Mouse (Mus musculus): ENCODE measurements around the gene Thsd4. TPM values are rescaled to one million over a fixed set of nuclear protein-coding genes. Genes with fewer than 3 reads are reported as not detected.

Thsd4 gene
- polyA plus RNA-seq, 1 experiment from 2014 or later = 34.9 TPM

- no peak for DNase-seq (ENCODE audit: low spot score)
- H3K4me1 ChIP-seq (replicated peaks; ENCODE audit: control insufficient read depth, insufficient read depth, low read length) = no peaks in the 10 kb centered on the region
- H3K9ac ChIP-seq (ENCODE audit: low read length) = no peak overlapping the region
- no peak overlapping the region for H3K4me3 ChIP-seq (ENCODE audit: low read depth, low read length)
- no peak overlapping the region for H3K4me2 ChIP-seq (ENCODE audit: low read length)
- no peaks in the 10 kb centered on the region for H3K27me3 ChIP-seq (replicated peaks; ENCODE audit: control insufficient read depth, insufficient read depth, low read length)
- no peak for ATAC-seq (replicated peaks; ENCODE audit: low FRiP score, low TSS enrichment, low read depth)
- H3K9me3 ChIP-seq (ENCODE audit: control insufficient read depth, low read length) = no peaks in the 10 kb centered on the region
- WGBS = 72% methylated on average over 4 of the region's 4 CpGs
- H3K27ac ChIP-seq (ENCODE audit: low read depth) = no peak overlapping the region
- H3K36me3 ChIP-seq (ENCODE audit: control insufficient read depth, insufficient read depth, low read length) = no peaks in the 10 kb centered on the region
Observed at GRCm38 (mm10) chr9:60063191-60063720, 458.6 kb downstream of the Thsd4 start.

- Histone ChIP-seq H3K4me3 (ENCODE audit: low read depth, low read length) (no peak overlapping the region), H3K9me3 (ENCODE audit: control insufficient read depth, low read length) (no peaks in the 10 kb centered on the region), H3K4me1 (replicated peaks; ENCODE audit: control insufficient read depth, insufficient read depth, low read length) (no peaks in the 10 kb centered on the region), H3K36me3 (ENCODE audit: control insufficient read depth, insufficient read depth, low read length) (no peaks in the 10 kb centered on the region), H3K4me2 (ENCODE audit: low read length) (no peak overlapping the region), H3K9ac (ENCODE audit: low read length) (no peak overlapping the region), H3K27ac (ENCODE audit: low read depth) (no peak overlapping the region), H3K27me3 (replicated peaks; ENCODE audit: control insufficient read depth, insufficient read depth, low read length) (no peaks in the 10 kb centered on the region)
- ATAC-seq (replicated peaks; ENCODE audit: low FRiP score, low TSS enrichment, low read depth) (no peak), DNase-seq (ENCODE audit: low spot score) (no peak)
- WGBS = 63% methylated on average over 5 of the region's 5 CpGs
Observed at GRCm38 (mm10) chr9:60056131-60056530, 465.7 kb downstream of the Thsd4 start.

GRCm38 (mm10) chr9:60054951-60055350 lies 466.9 kb downstream of the Thsd4 start:
- Histone ChIP-seq H3K4me2 (ENCODE audit: low read length) (no peak overlapping the region), H3K4me3 (ENCODE audit: low read depth, low read length) (no peak overlapping the region), H3K9ac (ENCODE audit: low read length) (no peak overlapping the region), H3K9me3 (ENCODE audit: control insufficient read depth, low read length) (no peaks in the 10 kb centered on the region), H3K4me1 (replicated peaks; ENCODE audit: control insufficient read depth, insufficient read depth, low read length) (no peaks in the 10 kb centered on the region), H3K27ac (ENCODE audit: low read depth) (no peak overlapping the region), H3K27me3 (replicated peaks; ENCODE audit: control insufficient read depth, insufficient read depth, low read length) (no peaks in the 10 kb centered on the region), H3K36me3 (ENCODE audit: control insufficient read depth, insufficient read depth, low read length) (no peaks in the 10 kb centered on the region)
- DNase-seq (ENCODE audit: low spot score) = no peak
- no peak for ATAC-seq (replicated peaks; ENCODE audit: low FRiP score, low TSS enrichment, low read depth)
- 73% methylated on average over 5 of the region's 5 CpGs for WGBS

- Histone ChIP-seq H3K27me3 (replicated peaks; ENCODE audit: control insufficient read depth, insufficient read depth, low read length) (no peaks in the 10 kb centered on the region), H3K27ac (ENCODE audit: low read depth) (no peak overlapping the region), H3K4me1 (replicated peaks; ENCODE audit: control insufficient read depth, insufficient read depth, low read length) (no peaks in the 10 kb centered on the region), H3K36me3 (ENCODE audit: control insufficient read depth, insufficient read depth, low read length) (no peaks in the 10 kb centered on the region), H3K9ac (ENCODE audit: low read length) (no peak overlapping the region), H3K4me2 (ENCODE audit: low read length) (no peak overlapping the region), H3K4me3 (ENCODE audit: low read depth, low read length) (no peak overlapping the region), H3K9me3 (ENCODE audit: control insufficient read depth, low read length) (no peaks in the 10 kb centered on the region)
- DNase-seq (ENCODE audit: low spot score) (no peak), ATAC-seq (replicated peaks; ENCODE audit: low FRiP score, low TSS enrichment, low read depth) (no peak)
- WGBS = 92% methylated on average over 5 of the region's 5 CpGs
Observed at GRCm38 (mm10) chr9:60053117-60053516, 468.7 kb downstream of the Thsd4 start.

- WGBS = 74% methylated on average over 4 of the region's 4 CpGs
Observed at GRCm38 (mm10) chr9:60052415-60052814, 469.4 kb downstream of the Thsd4 start.

GRCm38 (mm10) chr9:60043175-60043574 lies 478.7 kb downstream of the Thsd4 start:
- H3K36me3 ChIP-seq (ENCODE audit: control insufficient read depth, insufficient read depth, low read length) = no peaks in the 10 kb centered on the region
- DNase-seq (ENCODE audit: low spot score) (no peak), ATAC-seq (replicated peaks; ENCODE audit: low FRiP score, low TSS enrichment, low read depth) (no peak)
- no peak overlapping the region for H3K27ac ChIP-seq (ENCODE audit: low read depth)
- peaks cover 5% of the 10 kb centered on the region; the same call in 1 of the 2 replicates for H3K9me3 ChIP-seq (ENCODE audit: control insufficient read depth, low read length)
- 85% methylated on average over 1 of the region's 1 CpGs for WGBS
- H3K9ac ChIP-seq (ENCODE audit: low read length) = no peak overlapping the region
- H3K4me1 ChIP-seq (replicated peaks; ENCODE audit: control insufficient read depth, insufficient read depth, low read length) = no peaks in the 10 kb centered on the region; the same call in 1 of the 2 replicates
- no peak overlapping the region for H3K4me3 ChIP-seq (ENCODE audit: low read depth, low read length)
- no peak overlapping the region for H3K4me2 ChIP-seq (ENCODE audit: low read length)
- H3K27me3 ChIP-seq (replicated peaks; ENCODE audit: control insufficient read depth, insufficient read depth, low read length) = no peaks in the 10 kb centered on the region

More at GRCm38 (mm10) chr9:60052415-60052814, 469.4 kb downstream of the Thsd4 start:
- Histone ChIP-seq H3K27me3 (replicated peaks; ENCODE audit: control insufficient read depth, insufficient read depth, low read length) (no peaks in the 10 kb centered on the region), H3K4me2 (ENCODE audit: low read length) (no peak overlapping the region), H3K9me3 (ENCODE audit: control insufficient read depth, low read length) (no peaks in the 10 kb centered on the region), H3K4me3 (ENCODE audit: low read depth, low read length) (no peak overlapping the region), H3K4me1 (replicated peaks; ENCODE audit: control insufficient read depth, insufficient read depth, low read length) (no peaks in the 10 kb centered on the region), H3K36me3 (ENCODE audit: control insufficient read depth, insufficient read depth, low read length) (no peaks in the 10 kb centered on the region), H3K9ac (ENCODE audit: low read length) (no peak overlapping the region), H3K27ac (ENCODE audit: low read depth) (no peak overlapping the region)
- ATAC-seq (replicated peaks; ENCODE audit: low FRiP score, low TSS enrichment, low read depth) (no peak), DNase-seq (ENCODE audit: low spot score) (no peak)

GRCm38 (mm10) chr9:60034883-60035282 lies 487.0 kb downstream of the Thsd4 start:
- ATAC-seq (replicated peaks; ENCODE audit: low FRiP score, low TSS enrichment, low read depth) = no peak
- DNase-seq (ENCODE audit: low spot score) = no peak
- Histone ChIP-seq H3K27ac (ENCODE audit: low read depth) (no peak overlapping the region), H3K4me3 (ENCODE audit: low read depth, low read length) (no peak overlapping the region), H3K9ac (ENCODE audit: low read length) (no peak overlapping the region), H3K4me2 (ENCODE audit: low read length) (no peak overlapping the region), H3K36me3 (ENCODE audit: control insufficient read depth, insufficient read depth, low read length) (no peaks in the 10 kb centered on the region), H3K4me1 (replicated peaks; ENCODE audit: control insufficient read depth, insufficient read depth, low read length) (no peaks in the 10 kb centered on the region), H3K9me3 (ENCODE audit: control insufficient read depth, low read length) (no peaks in the 10 kb centered on the region), H3K27me3 (replicated peaks; ENCODE audit: control insufficient read depth, insufficient read depth, low read length) (no peaks in the 10 kb centered on the region)
- 94% methylated on average over 4 of the region's 4 CpGs for WGBS

GRCm38 (mm10) chr9:60027234-60027633 lies 494.6 kb downstream of the Thsd4 start:
- Histone ChIP-seq H3K36me3 (ENCODE audit: control insufficient read depth, insufficient read depth, low read length) (no peaks in the 10 kb centered on the region), H3K27ac (ENCODE audit: low read depth) (no peak overlapping the region), H3K4me3 (ENCODE audit: low read depth, low read length) (no peak overlapping the region), H3K9ac (ENCODE audit: low read length) (no peak overlapping the region), H3K27me3 (replicated peaks; ENCODE audit: control insufficient read depth, insufficient read depth, low read length) (no peaks in the 10 kb centered on the region), H3K4me2 (ENCODE audit: low read length) (no peak overlapping the region), H3K9me3 (ENCODE audit: control insufficient read depth, low read length) (no peaks in the 10 kb centered on the region), H3K4me1 (replicated peaks; ENCODE audit: control insufficient read depth, insufficient read depth, low read length) (peaks cover 15% of the 10 kb centered on the region)
- DNase-seq (ENCODE audit: low spot score) (no peak), ATAC-seq (replicated peaks; ENCODE audit: low FRiP score, low TSS enrichment, low read depth) (no peak)
- 72% methylated on average over 4 of the region's 4 CpGs for WGBS

- H3K27me3 ChIP-seq (replicated peaks; ENCODE audit: control insufficient read depth, insufficient read depth, low read length) = no peaks in the 10 kb centered on the region
- no peak overlapping the region for H3K4me2 ChIP-seq (ENCODE audit: low read length)
- no peak overlapping the region for H3K9ac ChIP-seq (ENCODE audit: low read length)
- no peak for ATAC-seq (replicated peaks; ENCODE audit: low FRiP score, low TSS enrichment, low read depth)
- no peaks in the 10 kb centered on the region for H3K9me3 ChIP-seq (ENCODE audit: control insufficient read depth, low read length)
- H3K4me3 ChIP-seq (ENCODE audit: low read depth, low read length) = no peak overlapping the region
- DNase-seq (ENCODE audit: low spot score) = no peak
- WGBS = 84% methylated on average over 2 of the region's 2 CpGs
- peaks cover 15% of the 10 kb centered on the region for H3K4me1 ChIP-seq (replicated peaks; ENCODE audit: control insufficient read depth, insufficient read depth, low read length)
- no peak overlapping the region for H3K27ac ChIP-seq (ENCODE audit: low read depth)
- no peaks in the 10 kb centered on the region for H3K36me3 ChIP-seq (ENCODE audit: control insufficient read depth, insufficient read depth, low read length)
Observed at GRCm38 (mm10) chr9:60026795-60027194, 495.1 kb downstream of the Thsd4 start.
